ENCODE assay signal across 8 mouse cellular contexts in the genomic region with DNA sequence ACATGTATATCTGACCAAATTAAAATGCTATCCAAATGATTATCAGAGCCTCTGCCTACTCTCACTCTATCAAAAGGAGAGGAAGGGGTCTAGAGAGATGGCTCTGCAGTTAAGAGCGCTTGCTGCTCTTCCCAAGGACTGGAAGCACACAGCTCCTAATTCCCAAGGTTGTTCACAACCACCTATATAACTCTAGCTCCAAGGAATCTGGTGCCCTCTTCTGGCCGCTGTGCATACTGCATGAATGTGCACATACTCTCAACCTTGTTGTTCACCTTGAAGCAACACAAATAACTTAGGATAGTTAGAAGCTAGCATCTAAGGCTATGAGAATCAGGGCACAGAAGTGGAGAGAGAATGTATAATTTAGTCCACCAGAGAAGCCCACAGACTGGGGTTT.
DNase-seq lines count a peak whose midpoint lies in the region.

No protein-coding gene starts in this region.

- peak; percentile 4 to 13 for DNase-seq in cerebellum, postnatal 36 days
- DNase-seq in cerebellum, adult 11 months = no peak
- DNase-seq in ovary, postnatal 36 days (ENCODE audit: low spot score) = peak; percentile 21
- no peak for DNase-seq in ovary, adult 18-20 months (ENCODE audit: low spot score)
- peak; percentile 49 for DNase-seq in c-Kit-positive CD71-positive TER-119-positive erythroid progenitor cells, embryonic 14.5 days (ENCODE audit: low spot score)
- peak; percentile 4 to 60 for DNase-seq in kidney, adult 8-10 months
- DNase-seq in lung, postnatal 25 days (ENCODE audit: low spot score) = peak; percentile 7
- peak; percentile 19 to 33 for DNase-seq in thymus, postnatal 36 days

Comparison
In these comparisons a context has a peak if more than half of its experiments do, and no peak if none do; other contexts are left out.
1. DNase-seq: peak in cerebellum, postnatal 36 days (2 of 2), ovary, postnatal 36 days (single experiment), c-Kit-positive CD71-positive TER-119-positive erythroid progenitor cells, embryonic 14.5 days (single experiment), kidney, adult 8-10 months (2 of 2), lung, postnatal 25 days (single experiment) and thymus, postnatal 36 days (2 of 2); none in cerebellum, adult 11 months (single experiment) and ovary, adult 18-20 months (single experiment).